Mouse (Mus musculus) megakaryocyte progenitor cell, adult 5-6 weeks (primary cell): Measurements from ENCODE around the gene 4930579F01Rik. TPM values are rescaled to one million over a fixed set of nuclear protein-coding genes. Genes with fewer than 3 reads are reported as not detected.

Source experiments
- ATAC-seq: replicated peaks from 2 replicates; pipeline ENCODE4 v1.8.0; 2016; ENCODE audit warnings: mild to moderate bottlenecking, moderate TSS enrichment, inconsistent platforms; ENCODE audit not compliant: poor library complexity
- total RNA-seq, 2 experiments: library from RNA; stranded (forward) in 1 of 2; stranded (reverse) in 1 of 2; fragments of 157-497, 149-512 nt in 1 of 2; fragments of 200-1000 nt in 1 of 2; gene quantifications; 2 replicates each; pipeline versions ENCODE4 v1.2.3 to v1.2.4; 2015 to 2017

4930579F01Rik gene
- total RNA-seq, 2 experiments from 2014 or later, result not detected

- no peak for ATAC-seq
Observed at GRCm38 (mm10) chr3:138116871-138117270, 76.8 kb downstream of the 4930579F01Rik start.

- ATAC-seq, result no peak
Observed at GRCm38 (mm10) chr3:138114106-138114505, 79.5 kb downstream of the 4930579F01Rik start.

Other genes with a start within 250 kb of the 4930579F01Rik start
- 79.2 and 99.7 TPM in 2 replicates for gene Dapp1, start 212.3 kb downstream of the 4930579F01Rik start, total RNA-seq (2015)
- gene Dapp1, start 212.3 kb downstream of the 4930579F01Rik start, total RNA-seq (2017), result 129 and 154 TPM in 2 replicates
- gene 1110002E22Rik, start 128.8 kb downstream of the 4930579F01Rik start, total RNA-seq (2015), result not detected in 2 replicates
- gene 1110002E22Rik, start 128.8 kb downstream of the 4930579F01Rik start, total RNA-seq (2017), result not detected in 2 replicates
- gene Gm5105, start 126.4 kb downstream of the 4930579F01Rik start, total RNA-seq (2015), result not detected in 2 replicates
- gene Gm5105, start 126.4 kb downstream of the 4930579F01Rik start, total RNA-seq (2017), result not detected in 2 replicates
- gene Trmt10a, start 50.4 kb downstream of the 4930579F01Rik start, total RNA-seq (2015), result 5.6 and 8.2 TPM in 2 replicates
- gene Trmt10a, start 50.4 kb downstream of the 4930579F01Rik start, total RNA-seq (2017), result 10.7 and 25.7 TPM in 2 replicates
- 3.1 and 4.5 TPM in 2 replicates for gene Mttp, start 48.9 kb downstream of the 4930579F01Rik start, total RNA-seq (2015)
- 2.0 and 5.6 TPM in 2 replicates for gene Mttp, start 48.9 kb downstream of the 4930579F01Rik start, total RNA-seq (2017)
- gene Adh7, start 23.9 kb upstream of the 4930579F01Rik start, total RNA-seq (2015), result not detected in 2 replicates
- gene Adh7, start 23.9 kb upstream of the 4930579F01Rik start, total RNA-seq (2017), result not detected in 2 replicates
- not detected in 2 replicates for gene Adh1, start 67.2 kb upstream of the 4930579F01Rik start, total RNA-seq (2015)
- gene Adh1, start 67.2 kb upstream of the 4930579F01Rik start, total RNA-seq (2017), result not detected in 2 replicates
- not detected in 2 replicates for gene Adh6a, start 119.5 kb upstream of the 4930579F01Rik start, total RNA-seq (2015)
- not detected in 2 replicates for gene Adh6a, start 119.5 kb upstream of the 4930579F01Rik start, total RNA-seq (2017)
- gene Adh6b, start 147.9 kb upstream of the 4930579F01Rik start, total RNA-seq (2015), result not detected in 2 replicates
- gene Adh6b, start 147.9 kb upstream of the 4930579F01Rik start, total RNA-seq (2017), result not detected in 2 replicates
- not detected in 2 replicates for gene Adh4, start 221.6 kb upstream of the 4930579F01Rik start, total RNA-seq (2015)
- not detected in 2 replicates for gene Adh4, start 221.6 kb upstream of the 4930579F01Rik start, total RNA-seq (2017)
- 114 and 130 TPM in 2 replicates for gene Adh5, start 249.3 kb upstream of the 4930579F01Rik start, total RNA-seq (2015)
- gene Adh5, start 249.3 kb upstream of the 4930579F01Rik start, total RNA-seq (2017), result 125 and 126 TPM in 2 replicates